Mouse (Mus musculus): ENCODE data around the gene L2hgdh. TPM values are rescaled to one million over a fixed set of nuclear protein-coding genes. Genes with fewer than 3 reads are reported as not detected.

The L2hgdh gene
- total RNA-seq, 2 experiments from 2014 or later, result 11.6 to 16.7 TPM

DNA sequence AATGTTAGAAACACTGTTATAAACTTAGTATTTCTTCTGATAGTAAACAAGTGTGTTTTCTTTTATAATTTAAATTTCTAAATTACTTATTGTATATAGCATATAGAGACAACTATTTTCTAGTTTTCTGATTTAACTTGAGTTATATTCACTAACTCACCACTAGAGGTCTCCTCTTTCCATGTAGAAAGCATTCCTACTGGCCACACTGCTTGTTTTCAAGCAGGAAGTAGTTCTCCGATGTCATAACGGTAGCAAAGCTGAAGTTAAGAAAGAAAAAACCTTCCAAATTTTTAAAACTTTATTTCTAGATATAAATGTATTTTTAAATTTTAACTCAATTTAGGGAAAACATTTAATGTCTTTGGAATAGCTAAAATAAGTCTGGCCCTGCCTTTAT lies 8.8 kb upstream of the L2hgdh start:
- intact Hi-C loops (cut with DNase I), result loop anchor here (10.0 kb wide), 1 partner anchor 161 kb away; the partner anchor contains the start of genes Atl1 and Map4k5
- DNase-seq (ENCODE audit: extremely low spot score in 1 of 2, low spot score in 2 of 2), result no peak

DNA sequence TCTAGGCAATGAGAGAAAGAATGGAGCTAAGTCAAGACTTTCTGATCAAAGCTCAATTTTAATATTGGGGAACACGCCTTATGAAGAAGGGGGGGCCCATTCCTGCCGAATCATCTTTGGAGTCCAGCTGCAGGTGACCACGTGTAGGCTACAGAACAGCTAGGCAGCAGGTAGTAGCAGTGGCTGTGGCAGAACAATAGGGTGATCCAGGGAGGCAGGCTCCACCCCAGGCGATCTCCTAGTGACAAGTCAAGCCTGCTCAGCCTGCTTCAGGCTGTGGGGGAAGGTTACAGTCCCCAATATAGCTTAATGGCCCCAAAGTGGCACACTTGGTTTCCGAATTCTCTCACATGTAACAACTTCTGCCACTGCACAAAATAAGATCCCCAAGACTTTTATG lies 7.5 kb upstream of the L2hgdh start:
- intact Hi-C loops (cut with DNase I), result loop anchor here (10.0 kb wide), 1 partner anchor 163 kb away; the partner anchor contains the start of genes Atl1 and Map4k5
- no peak for DNase-seq (ENCODE audit: extremely low spot score in 1 of 2, low spot score in 2 of 2)

DNA sequence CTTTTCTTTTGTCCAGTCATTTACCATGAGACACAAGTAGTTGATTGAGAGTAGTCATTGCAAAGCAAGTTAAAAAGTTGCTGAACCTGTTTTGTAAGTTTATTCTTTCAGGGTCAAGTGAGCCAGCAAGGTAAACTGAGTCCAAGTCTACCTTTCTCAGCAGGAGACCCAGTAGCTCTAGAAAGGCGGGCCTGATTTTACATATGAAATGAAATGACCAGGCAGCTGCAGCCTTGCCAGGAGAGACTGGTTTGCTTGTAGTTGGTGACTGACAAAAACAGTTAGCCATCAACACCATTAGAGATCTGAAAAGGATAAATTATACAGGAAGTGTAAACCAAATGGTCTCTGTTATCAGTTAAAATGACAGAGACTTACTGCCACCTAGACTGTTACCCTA lies 5.6 kb upstream of the L2hgdh start:
- no peak for DNase-seq (ENCODE audit: extremely low spot score in 1 of 2, low spot score in 2 of 2)
- intact Hi-C loops (cut with DNase I), result loop anchor here (10.0 kb wide), 1 partner anchor 164 kb away; the partner anchor contains the start of genes Atl1 and Map4k5

DNA sequence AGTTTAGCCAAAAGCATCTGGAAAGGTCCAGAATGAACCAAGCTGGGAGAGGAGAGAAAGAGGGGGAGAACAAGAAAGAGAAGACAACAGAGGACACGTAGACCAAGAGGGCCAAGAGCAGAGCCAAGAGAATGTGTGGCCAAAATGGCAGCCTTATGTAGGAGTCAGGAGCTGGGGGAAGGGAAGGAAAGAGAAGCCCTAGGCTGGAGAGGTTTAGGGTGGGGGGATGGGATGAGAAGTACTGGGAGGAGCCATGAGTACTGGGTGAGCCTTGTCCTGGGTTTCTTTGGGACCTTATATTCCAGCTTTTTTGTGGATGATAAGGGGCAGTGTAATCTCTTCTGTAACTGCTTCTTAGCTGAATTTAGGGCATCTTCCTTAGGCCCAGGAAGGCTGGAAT lies 4.6 kb upstream of the L2hgdh start:
- intact Hi-C loops (cut with DNase I), result loop anchor here (10.0 kb wide), 1 partner anchor 336 kb away; no protein-coding TSS in a partner anchor
- DNase-seq (ENCODE audit: extremely low spot score in 1 of 2, low spot score in 2 of 2), result no peak

DNA sequence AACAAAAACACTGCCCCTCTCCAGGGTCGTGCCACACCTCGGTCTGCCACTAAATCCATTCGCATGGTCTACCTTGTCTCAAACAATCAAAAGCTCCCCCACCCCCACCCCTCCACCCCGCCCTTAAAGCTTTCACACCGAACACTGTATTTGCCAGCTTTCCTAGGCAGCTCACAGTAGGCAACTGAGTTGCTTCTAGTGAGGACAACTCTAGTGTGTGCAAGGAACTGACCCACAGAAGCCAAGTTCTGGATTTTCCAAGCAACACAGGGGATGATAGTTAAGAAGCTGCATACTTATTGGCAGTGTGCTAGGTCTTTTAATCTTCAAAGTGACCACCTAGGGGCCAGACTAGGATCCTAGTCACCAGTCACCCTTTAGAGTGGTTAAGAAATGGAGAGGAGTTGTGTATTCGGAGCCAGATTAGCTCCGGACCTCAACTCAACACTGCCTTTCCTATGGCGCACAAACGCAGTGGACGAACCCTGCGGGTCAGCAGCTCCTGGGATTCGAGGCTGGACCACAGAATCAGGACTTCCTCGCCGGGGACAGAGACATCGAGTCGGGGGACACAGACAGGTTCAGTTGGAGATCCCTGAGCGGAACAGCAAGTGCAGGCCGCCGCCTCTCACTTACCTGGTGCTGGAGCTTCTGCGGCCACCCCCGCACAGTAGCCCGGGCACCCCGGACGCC lies 509 bp downstream of the L2hgdh start:
- DNase-seq (ENCODE audit: extremely low spot score in 1 of 2, low spot score in 2 of 2), result no peak
- intact Hi-C loops (cut with DNase I), result loop anchor here (10.0 kb wide), 1 partner anchor 341 kb away; no protein-coding TSS in a partner anchor

DNA sequence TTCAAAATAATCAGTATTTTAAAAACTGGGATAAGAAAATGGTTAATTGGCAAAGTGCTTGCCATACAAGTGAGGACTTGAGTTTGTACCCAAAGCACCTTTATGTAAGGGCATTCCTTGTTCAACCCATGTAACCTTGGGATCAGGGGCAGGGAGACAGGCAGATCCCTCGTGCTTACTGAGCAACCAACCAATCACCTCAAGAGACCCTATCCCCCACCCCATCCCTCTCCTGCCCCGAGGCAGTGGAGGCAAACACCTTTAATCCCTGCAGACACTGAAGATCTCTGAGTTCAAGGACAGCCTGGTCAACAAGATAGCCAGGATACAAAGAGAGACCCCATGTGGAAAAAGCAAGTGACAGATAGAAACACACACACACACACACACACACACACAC lies 1.3 kb downstream of the L2hgdh start:
- intact Hi-C loops (cut with DNase I), result loop anchor here (10.0 kb wide), 1 partner anchor 341 kb away; no protein-coding TSS in a partner anchor
- no peak for DNase-seq (ENCODE audit: extremely low spot score in 1 of 2, low spot score in 2 of 2)

DNA sequence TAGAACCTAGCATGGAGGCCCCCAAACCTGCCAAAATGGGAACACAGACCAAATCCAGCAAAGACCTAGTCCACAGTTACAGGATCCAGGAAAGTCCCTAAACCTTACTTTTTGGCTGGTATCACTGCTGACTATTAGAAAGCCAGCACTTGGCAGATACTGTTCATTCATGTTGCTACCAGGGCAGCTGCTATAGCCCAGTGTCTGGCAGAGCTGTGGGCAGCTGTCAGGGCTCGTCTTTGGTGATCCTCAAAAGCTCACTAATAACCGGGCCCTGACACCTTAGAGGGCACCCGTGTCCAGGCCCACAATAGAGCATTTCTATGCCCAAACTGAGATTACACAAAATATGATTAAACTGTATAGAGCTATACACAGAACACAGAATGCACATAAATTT lies 1.8 kb downstream of the L2hgdh start:
- intact Hi-C loops (cut with DNase I), result loop anchor here (10.0 kb wide), 1 partner anchor 342 kb away; no protein-coding TSS in a partner anchor
- no peak for DNase-seq (ENCODE audit: extremely low spot score in 1 of 2, low spot score in 2 of 2)

DNA sequence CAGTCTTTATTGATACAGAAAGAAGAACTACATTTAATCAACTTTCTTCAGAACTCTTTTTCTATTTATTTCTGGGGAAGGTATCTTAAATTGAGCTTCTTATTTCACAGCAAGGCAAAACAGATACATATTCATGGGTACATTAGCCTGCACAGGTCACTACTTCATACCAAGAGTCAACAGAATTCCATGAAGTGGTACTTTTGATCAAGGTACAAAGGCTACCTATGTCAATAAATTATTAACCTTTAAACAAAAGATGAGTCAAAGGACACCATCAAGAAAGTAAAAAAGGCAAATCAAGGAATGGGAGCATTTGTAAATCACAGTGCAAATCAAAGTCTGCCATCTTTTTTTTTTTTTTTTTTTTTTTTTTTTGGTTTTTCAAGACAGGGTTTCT lies 11.0 kb downstream of the L2hgdh start:
- intact Hi-C loops (cut with DNase I), result no loop called here
- no peak for DNase-seq (ENCODE audit: extremely low spot score in 1 of 2, low spot score in 2 of 2)

DNA sequence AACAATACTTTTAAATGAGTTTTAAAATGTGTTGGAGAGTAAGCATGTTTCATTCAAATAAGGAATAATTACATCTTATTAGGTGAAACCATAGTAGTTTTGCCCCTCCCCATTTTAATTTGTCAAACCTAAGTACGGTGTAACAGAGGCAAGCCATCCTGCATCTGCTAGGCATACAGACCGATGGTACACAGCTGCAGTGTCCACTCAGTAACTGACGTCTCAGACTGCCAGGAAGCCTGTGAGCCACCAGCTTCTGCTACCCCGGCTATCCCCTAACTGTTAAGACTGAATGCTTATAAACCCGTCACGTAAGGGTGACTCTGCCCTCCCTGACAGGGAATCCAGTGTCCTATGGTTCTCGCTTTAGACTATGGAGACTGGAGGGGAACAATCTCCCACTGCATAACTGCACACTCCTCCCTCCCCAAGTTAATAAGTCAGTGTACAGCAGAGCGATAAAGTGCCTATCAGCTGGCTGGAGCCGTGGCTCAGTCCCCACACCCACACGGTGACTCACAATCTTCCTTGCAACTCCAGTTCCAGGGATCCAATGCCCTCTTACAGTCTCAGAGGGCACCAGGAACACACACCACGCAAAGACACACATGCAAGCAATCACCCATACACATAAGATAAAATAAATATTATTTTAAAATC lies 19.7 kb downstream of the L2hgdh start:
- intact Hi-C loops (cut with DNase I), result no loop called here
- no peak for DNase-seq (ENCODE audit: extremely low spot score in 1 of 2, low spot score in 2 of 2)

DNA sequence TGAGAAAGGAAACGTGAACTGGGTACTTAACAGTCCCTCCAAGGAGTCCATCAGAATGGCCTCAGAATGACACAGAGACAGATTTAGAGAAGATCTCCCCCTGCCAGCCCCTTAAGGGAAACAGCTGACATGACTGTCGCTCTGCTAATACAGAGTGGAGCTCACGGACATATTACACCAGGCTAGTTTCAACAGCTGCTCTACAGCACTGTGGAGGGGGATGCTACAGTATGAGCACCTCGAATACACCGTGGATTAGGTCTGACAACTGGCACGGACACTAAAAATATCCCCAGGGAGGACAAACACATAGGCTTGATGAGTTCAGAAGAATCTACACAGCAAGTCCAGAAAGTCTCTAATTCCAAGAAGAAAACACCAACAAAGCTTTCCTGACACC lies 26.3 kb downstream of the L2hgdh start:
- intact Hi-C loops (cut with DNase I), result no loop called here
- DNase-seq (ENCODE audit: extremely low spot score in 1 of 2, low spot score in 2 of 2), result no peak

DNA sequence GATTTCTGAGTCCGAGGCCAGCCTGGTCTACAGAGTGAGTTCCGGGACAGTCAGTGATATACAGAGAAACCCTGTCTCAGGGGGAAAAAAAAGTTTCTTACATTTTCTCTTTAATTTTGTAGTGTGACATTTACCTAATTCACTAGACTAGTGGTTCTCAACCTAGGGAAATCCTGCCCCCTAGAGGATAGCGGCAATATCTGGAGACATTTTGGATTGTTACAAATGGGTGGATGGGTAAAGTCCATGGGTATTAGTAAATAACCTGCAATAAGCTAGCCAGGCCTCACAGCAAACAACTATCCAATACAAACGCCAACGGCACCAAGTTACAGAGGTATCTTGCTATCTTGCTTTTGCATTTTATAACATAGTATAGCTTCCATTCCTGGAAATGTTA lies 27.9 kb downstream of the L2hgdh start:
- peak in 1 of 2 experiments; percentile 43 for DNase-seq (ENCODE audit: extremely low spot score in 1 of 2, low spot score in 2 of 2)
- intact Hi-C loops (cut with DNase I), result no loop called here

DNA sequence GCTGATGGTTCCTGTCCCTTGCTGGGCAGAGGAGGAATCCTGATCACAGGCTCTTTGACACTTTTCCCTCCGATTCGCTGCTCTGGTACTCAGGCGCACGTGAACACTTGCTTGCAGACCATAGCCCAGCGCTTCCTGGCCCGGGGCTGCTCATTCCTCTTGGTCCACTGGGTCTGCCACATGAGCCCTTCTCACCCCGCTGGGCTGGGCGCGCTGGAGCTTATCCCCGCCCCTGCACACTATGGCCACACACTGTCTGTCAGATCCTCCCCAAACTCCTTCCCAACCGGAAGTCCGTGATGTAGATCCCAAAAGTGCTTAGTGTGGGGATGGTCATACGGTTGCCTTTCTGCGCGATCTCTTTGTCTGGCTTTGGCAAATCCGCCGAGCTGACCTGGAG lies 31.2 kb downstream of the L2hgdh start:
- no peak for DNase-seq (ENCODE audit: extremely low spot score in 1 of 2, low spot score in 2 of 2)
- intact Hi-C loops (cut with DNase I), result no loop called here

DNA sequence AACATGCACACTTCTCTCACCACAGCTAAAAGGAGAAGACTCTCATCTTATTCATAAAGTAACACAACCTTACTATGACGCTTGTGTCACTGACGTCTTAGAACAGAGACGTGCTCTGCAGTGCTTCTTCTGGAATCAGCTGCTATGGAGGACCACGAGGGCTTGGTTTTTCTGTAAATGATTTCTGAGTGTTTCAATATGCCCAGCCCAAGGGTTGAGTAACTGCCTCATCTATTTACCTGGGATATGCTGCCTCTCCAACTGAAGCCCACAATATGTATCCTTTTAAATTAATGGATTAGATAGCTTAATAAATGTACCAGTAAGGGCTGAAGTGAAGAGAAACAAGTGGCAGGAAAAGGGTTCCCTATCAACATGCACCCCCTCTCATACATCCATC lies 34.0 kb downstream of the L2hgdh start:
- DNase-seq (ENCODE audit: extremely low spot score in 1 of 2, low spot score in 2 of 2), result no peak
- intact Hi-C loops (cut with DNase I), result no loop called here

DNA sequence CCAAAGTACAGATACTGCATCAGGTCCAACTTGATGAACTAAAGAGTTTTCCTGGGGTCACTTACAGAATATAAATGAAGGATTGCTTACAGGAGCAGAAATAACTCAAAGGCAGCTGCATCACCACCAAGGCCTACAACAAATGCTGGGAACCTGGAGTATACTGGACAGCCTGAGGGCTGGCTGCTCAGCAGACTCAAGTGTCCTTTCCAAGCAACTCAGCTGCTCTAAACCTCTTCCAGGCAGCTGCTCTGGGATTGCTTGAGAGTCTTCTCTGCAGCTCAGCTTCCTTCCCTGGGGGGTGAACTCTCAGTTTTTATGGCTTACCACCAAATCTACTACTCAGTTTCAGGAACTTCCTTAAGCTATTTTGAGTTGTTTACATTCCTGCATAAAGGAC lies 35.6 kb downstream of the L2hgdh start:
- DNase-seq (ENCODE audit: extremely low spot score in 1 of 2, low spot score in 2 of 2), result no peak
- intact Hi-C loops (cut with DNase I), result loop anchor here (10.0 kb wide), 1 partner anchor 314 kb away; the partner anchor contains the start of genes Arf6 and Gm9887

DNA sequence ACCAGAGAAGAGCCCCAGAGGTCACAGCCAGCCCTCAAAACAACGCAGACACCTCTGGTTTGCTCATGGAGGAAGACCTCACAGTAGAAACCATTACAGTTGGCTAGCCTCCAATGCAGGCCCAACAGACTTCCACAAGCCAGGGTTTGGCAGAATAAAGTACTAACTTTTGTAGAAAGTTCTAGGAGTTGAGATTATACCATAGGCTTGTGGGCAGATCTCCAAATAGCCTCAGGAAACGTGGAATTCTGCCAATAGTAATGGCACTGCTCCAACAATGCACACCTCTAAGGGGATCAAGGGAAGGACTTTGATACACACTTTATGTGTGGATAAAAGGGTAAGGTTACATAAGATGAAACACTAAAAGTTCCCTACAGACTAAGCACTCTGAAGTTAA lies 36.3 kb downstream of the L2hgdh start:
- intact Hi-C loops (cut with DNase I), result loop anchor here (10.0 kb wide), 1 partner anchor 314 kb away; the partner anchor contains the start of genes Arf6 and Gm9887
- DNase-seq (ENCODE audit: extremely low spot score in 1 of 2, low spot score in 2 of 2), result no peak

DNA sequence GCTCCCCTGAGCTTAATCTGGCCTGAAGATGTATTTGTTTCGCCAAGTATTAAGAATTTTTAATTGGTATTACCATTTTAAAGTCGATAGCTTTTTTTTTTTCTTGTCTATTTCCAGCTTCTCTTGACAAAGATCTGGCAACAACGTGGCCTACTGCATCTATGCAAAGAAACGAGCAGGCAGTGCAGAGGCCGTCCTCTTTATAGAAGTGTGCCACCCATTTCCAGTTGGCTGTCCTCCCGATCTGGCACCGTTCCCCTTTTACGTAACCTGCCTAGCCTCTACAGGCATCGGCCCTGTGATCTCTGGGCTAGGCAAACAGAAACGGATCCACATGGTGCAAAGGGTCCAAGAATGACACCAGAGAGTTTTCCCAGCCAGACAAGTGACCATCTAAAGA lies 41.1 kb downstream of the L2hgdh start:
- intact Hi-C loops (cut with DNase I), result loop anchor here (10.0 kb wide), 1 partner anchor 309 kb away; the partner anchor contains the start of genes Arf6 and Gm9887
- peak; percentile 62 to 75 for DNase-seq (ENCODE audit: extremely low spot score in 1 of 2, low spot score in 2 of 2)

DNA sequence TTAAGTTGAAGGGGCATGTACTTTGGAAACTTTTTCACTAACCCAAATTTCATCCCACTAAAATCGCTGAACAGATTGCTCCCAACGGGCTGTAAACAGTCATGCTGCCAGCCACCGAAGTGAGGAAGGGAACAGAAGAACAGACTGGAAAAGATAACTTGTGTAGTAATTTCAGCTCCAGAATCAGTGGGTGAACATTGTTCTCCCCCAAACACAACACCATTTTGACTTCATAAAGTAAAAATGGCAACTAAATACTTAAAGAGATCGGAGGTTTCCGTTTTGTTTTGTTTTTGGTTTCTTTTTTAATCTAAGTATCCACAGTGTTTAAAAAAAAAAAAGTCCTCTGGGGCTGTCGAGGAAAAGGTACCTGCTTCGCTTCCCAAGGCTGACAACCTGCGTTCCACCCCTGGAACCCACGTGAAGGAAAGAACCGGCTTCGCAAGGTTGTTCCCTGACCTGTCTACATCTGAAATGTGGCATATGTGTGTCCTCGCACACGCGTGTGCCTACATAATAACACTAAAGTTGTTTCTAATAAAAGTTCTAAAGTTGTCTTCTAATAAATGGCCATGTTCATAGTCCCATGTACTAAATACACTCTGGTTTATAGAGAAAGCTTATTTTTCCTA lies 41.8 kb downstream of the L2hgdh start:
- DNase-seq (ENCODE audit: extremely low spot score in 1 of 2, low spot score in 2 of 2), result no peak
- intact Hi-C loops (cut with DNase I), result loop anchor here (10.0 kb wide), 1 partner anchor 308 kb away; the partner anchor contains the start of genes Arf6 and Gm9887

DNA sequence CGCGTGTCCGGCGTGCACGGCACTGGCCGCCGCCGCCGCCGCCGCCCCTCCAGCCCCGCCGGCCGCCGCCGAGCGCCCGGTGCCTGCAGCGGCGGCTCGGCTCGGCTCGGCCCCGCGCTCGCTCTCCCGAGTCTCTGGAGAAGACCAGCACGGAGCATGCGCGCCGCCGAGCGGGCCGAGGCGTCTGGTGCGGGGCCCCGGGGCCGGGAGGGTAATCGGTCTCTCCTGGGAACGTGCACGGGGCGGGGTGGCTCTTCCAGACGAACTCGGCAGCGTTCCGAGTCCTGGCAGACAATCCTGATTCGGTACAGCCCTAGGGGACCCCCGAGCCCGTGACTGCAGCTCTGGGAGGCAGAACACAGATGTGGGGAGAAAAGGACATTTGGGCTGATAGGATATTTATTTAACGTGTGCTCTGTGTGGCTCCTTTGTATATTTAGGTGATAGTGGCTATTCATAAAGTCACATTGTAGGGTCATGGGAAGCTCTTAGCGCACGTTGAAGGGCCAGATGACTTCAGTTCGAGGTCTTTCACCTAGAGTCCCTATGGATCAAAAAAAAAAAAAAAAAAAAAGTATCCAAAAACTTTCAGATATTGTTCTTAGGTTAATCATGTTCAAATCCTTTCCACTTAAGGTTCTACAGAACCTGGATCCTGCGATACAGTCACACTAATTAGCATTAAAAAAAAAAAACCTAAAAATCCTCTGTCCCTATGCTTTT lies 42.4 kb downstream of the L2hgdh start:
- DNase-seq (ENCODE audit: extremely low spot score in 1 of 2, low spot score in 2 of 2), result peak; percentile 71 to 92
- intact Hi-C loops (cut with DNase I), result loop anchor here (10.0 kb wide), 1 partner anchor 307 kb away; the partner anchor contains the start of genes Arf6 and Gm9887
